Mouse (Mus musculus): ENCODE data around the gene Parp9. TPM values are rescaled to one million over a fixed set of nuclear protein-coding genes. Genes with fewer than 3 reads are reported as not detected.

Gene Parp9
- polyA plus RNA-seq, 1 experiment from 2014 or later, result 3.3 TPM

DNA sequence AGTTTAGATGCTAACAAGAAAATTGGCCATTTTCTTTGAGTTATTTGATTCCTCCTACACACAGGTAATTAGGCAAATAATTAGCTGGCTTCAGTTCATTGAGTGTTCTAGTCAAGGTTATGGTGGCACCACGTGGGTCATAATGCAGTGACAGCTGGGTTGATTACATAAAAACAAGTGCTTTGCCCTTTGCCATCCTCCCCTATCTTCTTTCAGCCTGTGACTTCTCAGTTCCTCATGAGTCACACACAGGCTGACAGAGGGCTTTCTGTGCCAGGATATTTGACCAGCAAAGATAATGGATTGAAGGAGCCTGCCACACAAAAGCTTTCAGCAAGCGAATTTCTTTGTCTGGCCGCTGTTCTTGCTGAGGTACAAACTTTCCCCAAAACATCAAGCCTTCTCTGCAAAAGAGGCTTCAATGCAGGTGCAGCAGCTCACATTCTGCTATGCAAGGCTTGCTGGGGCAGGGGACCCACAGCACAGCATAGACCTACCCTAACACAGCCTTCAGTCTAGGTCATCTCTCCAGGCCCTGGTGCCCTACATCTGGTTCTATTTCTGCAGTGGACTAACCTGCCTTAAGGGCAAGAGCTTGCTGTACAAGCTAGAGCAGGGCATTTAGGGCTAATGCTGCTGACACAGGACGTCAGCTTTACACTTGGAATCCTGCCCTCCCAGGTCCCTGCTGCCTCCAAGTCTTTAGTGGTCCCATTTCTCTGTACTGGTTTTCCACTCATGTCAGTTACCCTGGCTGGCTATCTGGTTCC lies 30.7 kb upstream of the Parp9 start:
- Histone ChIP-seq H3K36me3 (no peaks in the 10 kb centered on the region), H3K4me3 (no peak overlapping the region), H3K4me2 (no peak overlapping the region), H3K27ac (no peak overlapping the region), H3K9ac (no peak overlapping the region), H3K27me3 (no peaks in the 10 kb centered on the region), H3K4me1 (no peaks in the 10 kb centered on the region), H3K9me3 (0 out of 2 replicates have a peak, but pooled peaks cover 4% of the 10 kb centered on the region)
- 41% methylated on average over 4 of the region's 4 CpGs for WGBS
- no peak for ATAC-seq (ENCODE audit: insufficient number of reproducible peaks, insufficient read depth, low FRiP score, low TSS enrichment, low read depth)

DNA sequence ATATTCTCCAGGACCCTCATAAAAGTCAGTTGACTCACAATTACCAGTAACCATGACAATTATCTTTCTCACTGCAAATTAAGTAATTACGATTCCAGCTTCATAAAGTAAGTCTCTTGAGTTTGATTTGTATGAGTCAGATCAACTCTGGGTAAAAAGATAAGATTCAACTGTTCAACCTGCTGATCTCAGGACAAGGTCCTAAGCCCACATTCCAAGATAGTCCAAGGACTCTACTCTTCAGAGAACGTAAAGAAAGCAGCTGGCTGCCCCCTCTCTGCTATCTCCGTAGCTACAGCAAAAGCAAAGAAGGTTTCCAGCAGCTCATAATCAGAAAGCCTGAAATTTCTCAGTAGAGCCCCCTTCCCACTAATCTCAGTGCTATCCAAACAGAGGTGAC lies 26.8 kb upstream of the Parp9 start:
- ATAC-seq (ENCODE audit: insufficient number of reproducible peaks, insufficient read depth, low FRiP score, low TSS enrichment, low read depth), result no peak

DNA sequence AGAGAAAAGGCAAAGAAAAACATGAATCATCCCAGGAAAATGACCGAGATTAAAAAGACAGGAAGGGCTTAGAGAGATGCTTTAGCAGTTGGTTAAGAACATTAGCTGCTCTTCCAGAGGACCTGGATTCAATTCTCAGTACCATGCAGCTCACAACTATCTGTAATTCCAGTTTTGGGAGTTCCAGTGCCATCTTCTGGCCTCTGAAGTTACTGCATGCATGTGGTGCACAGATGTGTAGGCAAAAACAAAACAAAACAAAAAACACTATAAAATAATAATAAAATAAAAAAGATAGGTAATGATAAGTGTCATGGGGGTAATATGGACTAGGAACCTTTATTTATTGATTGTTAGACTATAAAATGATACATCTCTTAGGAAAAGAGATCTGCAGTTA lies 24.7 kb upstream of the Parp9 start:
- Histone ChIP-seq H3K4me3 (no peak overlapping the region), H3K9ac (no peak overlapping the region), H3K4me2 (no peak overlapping the region), H3K36me3 (no peaks in the 10 kb centered on the region), H3K27me3 (no peaks in the 10 kb centered on the region), H3K27ac (no peak overlapping the region), H3K4me1 (no peaks in the 10 kb centered on the region), H3K9me3 (0 out of 2 replicates have a peak, but pooled peaks cover 4% of the 10 kb centered on the region)
- ATAC-seq (ENCODE audit: insufficient number of reproducible peaks, insufficient read depth, low FRiP score, low TSS enrichment, low read depth), result no peak
- 87% methylated on average over 1 of the region's 1 CpGs for WGBS

More for the DNA sequence above, 26.8 kb upstream of the Parp9 start:
- 77% methylated on average over 3 of the region's 3 CpGs for WGBS
- H3K9me3 ChIP-seq, result 0 out of 2 replicates have a peak, but pooled peaks cover 4% of the 10 kb centered on the region
- H3K27ac ChIP-seq, result no peak overlapping the region
- H3K9ac ChIP-seq, result no peak overlapping the region
- H3K27me3 ChIP-seq, result no peaks in the 10 kb centered on the region
- H3K36me3 ChIP-seq, result no peaks in the 10 kb centered on the region
- no peak overlapping the region for H3K4me2 ChIP-seq
- no peaks in the 10 kb centered on the region for H3K4me1 ChIP-seq
- H3K4me3 ChIP-seq, result no peak overlapping the region

DNA sequence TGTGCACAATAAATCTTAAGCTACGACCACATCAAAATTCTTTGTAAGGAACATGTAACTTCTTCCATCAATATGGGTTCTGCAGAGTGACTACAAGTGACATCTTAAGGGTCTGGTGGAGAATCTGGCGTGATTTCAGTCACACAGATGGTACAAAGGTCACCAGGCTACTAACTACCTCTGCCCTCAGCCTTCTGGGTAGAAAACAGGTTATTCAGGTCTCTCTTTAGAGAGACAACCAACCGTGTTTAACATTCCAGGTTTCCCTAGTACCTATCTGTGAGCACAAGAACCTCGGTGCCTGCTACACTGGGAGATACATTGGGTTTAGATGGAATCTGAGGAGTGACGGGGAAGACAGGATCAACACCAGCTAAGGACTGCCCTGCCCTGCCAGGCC lies 24.0 kb upstream of the Parp9 start:
- Histone ChIP-seq H3K9ac (no peak overlapping the region), H3K36me3 (no peaks in the 10 kb centered on the region), H3K4me3 (no peak overlapping the region), H3K27me3 (no peaks in the 10 kb centered on the region), H3K9me3 (no peaks in the 10 kb centered on the region), H3K4me2 (no peak overlapping the region), H3K27ac (no peak overlapping the region), H3K4me1 (no peaks in the 10 kb centered on the region)
- ATAC-seq (ENCODE audit: insufficient number of reproducible peaks, insufficient read depth, low FRiP score, low TSS enrichment, low read depth), result no peak
- WGBS, result 64% methylated on average over 5 of the region's 5 CpGs

DNA sequence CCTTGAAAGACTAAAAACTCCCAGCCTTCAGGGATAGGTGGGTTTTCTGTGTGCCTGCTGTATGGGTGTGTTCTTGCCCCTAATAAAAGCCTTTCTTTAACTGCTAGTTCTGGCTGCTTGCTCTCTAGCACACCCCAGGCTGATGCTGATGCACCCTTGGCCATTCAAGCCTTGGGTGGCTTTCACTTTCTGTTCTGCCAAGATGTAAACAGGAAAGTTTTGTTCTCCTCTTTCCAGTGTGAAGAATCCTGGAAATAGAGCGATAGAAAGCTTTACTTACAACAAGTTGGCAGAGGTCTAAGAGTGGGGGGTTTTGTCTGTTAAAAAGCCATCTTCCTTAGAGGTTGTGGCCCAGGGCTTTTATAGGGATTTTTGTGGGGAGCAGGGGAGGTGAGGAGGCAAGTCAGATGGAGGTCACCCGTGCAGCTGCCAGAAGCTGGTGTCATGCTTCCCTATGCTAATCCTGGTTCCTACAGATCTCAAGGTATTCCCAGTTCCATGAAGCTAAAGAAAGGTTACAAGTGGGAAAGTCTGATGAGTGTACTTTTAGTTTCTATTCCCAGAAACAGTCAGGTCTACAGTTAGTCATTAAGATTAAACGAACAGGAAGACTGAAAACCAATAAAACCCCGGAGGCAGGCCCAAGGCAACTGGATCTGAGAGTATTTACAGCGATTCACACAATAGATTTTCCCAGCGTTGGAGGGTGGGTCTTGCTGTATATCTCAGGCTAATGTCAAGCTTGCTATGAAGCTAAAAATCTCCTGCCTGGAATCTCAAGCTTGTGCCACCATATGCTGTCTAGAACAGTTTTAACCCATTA lies 19.3 kb upstream of the Parp9 start:
- no peak overlapping the region for H3K27ac ChIP-seq
- H3K36me3 ChIP-seq, result no peaks in the 10 kb centered on the region
- no peaks in the 10 kb centered on the region for H3K4me1 ChIP-seq
- ATAC-seq (ENCODE audit: insufficient number of reproducible peaks, insufficient read depth, low FRiP score, low TSS enrichment, low read depth), result no peak
- H3K4me3 ChIP-seq, result no peak overlapping the region
- H3K9ac ChIP-seq, result no peak overlapping the region
- H3K27me3 ChIP-seq, result no peaks in the 10 kb centered on the region
- WGBS, result 82% methylated on average over 6 of the region's 6 CpGs
- no peak overlapping the region for H3K4me2 ChIP-seq
- H3K9me3 ChIP-seq, result no peaks in the 10 kb centered on the region

DNA sequence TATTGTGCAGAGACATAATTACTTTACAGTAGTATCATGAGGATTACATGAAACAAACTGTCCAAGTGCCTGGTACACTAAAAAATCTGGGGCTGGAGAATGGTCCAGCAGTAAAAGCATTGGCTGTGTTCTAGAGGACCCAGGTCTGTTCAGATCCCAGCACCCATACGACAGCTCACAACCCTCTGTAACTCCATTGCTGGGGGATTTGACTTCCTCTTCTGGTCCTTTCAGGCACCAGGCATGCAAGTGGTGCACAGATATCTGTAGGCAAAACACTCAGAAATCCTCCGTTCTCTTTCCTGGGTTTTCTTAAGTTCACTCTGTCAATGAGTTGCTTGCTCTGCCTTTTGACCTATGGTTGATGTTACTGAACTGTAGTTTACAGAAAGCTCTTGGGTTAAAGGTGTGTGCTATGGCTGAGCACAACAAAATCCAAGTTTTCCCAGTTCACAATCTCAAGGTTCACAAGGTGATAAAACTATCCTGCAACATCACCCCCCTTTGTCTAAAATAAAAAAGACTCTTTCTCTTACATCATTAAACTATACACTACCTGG lies 16.5 kb upstream of the Parp9 start:
- Histone ChIP-seq H3K27me3 (no peaks in the 10 kb centered on the region), H3K4me1 (no peaks in the 10 kb centered on the region), H3K4me3 (no peak overlapping the region), H3K4me2 (no peak overlapping the region), H3K27ac (no peak overlapping the region), H3K9me3 (no peaks in the 10 kb centered on the region), H3K9ac (no peak overlapping the region), H3K36me3 (no peaks in the 10 kb centered on the region)
- ATAC-seq (ENCODE audit: insufficient number of reproducible peaks, insufficient read depth, low FRiP score, low TSS enrichment, low read depth), result no peak
- WGBS, result 81% methylated on average over 2 of the region's 2 CpGs

DNA sequence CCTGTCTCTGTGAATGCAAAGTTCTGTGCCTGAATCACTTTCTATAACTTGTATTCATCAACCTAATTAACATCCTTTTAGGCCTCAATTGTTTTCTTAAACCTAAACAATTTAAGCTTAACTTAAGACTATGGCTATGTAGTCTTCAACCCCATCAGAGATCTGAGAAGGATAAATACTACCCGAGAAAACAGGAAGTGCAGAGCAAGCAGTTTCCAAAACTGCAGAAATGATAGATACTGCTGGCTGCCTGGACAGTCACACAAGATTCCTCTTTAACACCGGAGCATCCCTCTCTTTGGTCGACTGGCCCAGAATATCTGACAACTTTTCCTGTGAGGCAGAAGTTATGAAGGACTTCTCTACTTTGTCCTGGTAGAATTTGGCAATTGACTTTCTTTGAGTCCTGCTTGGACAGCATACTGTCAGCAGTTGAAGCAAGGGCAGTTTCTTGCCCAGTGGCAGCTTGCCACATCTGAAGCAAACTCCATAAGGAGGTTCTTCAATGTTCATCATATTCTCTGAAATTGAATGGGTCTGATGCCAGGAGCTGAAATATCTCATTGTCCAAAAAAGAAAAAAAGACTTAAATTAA lies 15.9 kb upstream of the Parp9 start:
- 74% methylated on average over 3 of the region's 3 CpGs for WGBS
- no peak for ATAC-seq (ENCODE audit: insufficient number of reproducible peaks, insufficient read depth, low FRiP score, low TSS enrichment, low read depth)
- H3K4me3 ChIP-seq, result no peak overlapping the region
- H3K9me3 ChIP-seq, result no peaks in the 10 kb centered on the region
- H3K4me2 ChIP-seq, result no peak overlapping the region
- no peaks in the 10 kb centered on the region for H3K36me3 ChIP-seq
- no peaks in the 10 kb centered on the region for H3K27me3 ChIP-seq
- no peak overlapping the region for H3K27ac ChIP-seq
- no peak overlapping the region for H3K9ac ChIP-seq
- H3K4me1 ChIP-seq, result no peaks in the 10 kb centered on the region

DNA sequence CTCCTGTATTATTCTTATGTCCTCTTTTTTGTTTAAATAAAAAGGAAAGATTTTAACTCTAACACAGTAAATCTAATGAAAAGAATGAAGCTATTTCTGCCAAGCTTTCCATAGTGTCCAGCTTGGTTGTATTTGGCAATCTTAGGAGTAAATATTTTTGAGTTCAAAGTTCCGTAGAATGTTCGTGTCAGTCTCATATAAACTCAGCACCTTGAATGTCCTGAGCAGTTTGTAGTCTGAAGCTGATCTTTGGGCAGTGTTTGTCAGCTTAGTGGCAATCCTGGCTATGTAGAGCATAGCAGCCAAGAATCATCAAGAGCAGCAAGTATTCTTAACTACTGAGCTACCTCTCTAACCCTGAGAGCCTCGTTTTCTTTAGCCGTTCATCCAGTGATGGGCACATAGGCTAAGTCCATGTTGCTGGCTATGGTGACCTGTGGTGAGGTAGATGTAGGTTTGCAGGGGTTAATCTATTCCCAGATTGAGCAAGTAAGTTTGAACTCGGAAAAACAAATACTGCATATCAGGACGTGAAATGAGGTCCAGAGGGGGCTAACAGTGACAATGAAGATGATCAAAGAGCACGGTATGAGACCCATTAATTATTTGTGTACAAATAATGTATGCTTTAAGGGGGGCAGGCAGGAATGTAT lies 14.6 kb upstream of the Parp9 start:
- Histone ChIP-seq H3K9me3 (no peaks in the 10 kb centered on the region), H3K36me3 (no peaks in the 10 kb centered on the region), H3K4me3 (no peak overlapping the region), H3K9ac (no peak overlapping the region), H3K27ac (no peak overlapping the region), H3K4me2 (no peak overlapping the region), H3K27me3 (no peaks in the 10 kb centered on the region), H3K4me1 (no peaks in the 10 kb centered on the region)
- ATAC-seq (ENCODE audit: insufficient number of reproducible peaks, insufficient read depth, low FRiP score, low TSS enrichment, low read depth), result no peak
- WGBS, result 81% methylated on average over 7 of the region's 7 CpGs

DNA sequence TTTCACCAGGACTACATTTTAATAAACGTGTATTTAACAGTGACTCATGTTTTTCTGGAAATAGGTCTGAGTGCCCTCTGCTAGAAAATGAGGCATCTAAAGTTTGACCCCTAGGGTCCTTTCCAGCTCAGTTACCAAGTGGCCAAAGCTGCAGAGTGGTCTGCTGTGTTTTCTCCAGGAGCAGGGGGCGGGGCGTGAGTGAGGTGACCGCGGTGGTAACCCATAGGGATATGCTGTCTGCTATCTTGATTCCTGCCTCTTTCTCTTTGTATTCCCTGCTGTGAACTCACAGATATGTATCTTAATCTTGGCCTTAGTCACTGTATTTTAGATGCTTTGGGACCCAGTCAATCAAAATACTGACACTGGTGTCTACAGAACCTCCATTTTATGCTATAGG lies 13.9 kb upstream of the Parp9 start:
- Histone ChIP-seq H3K4me1 (no peaks in the 10 kb centered on the region), H3K4me3 (no peak overlapping the region), H3K9ac (no peak overlapping the region), H3K27me3 (no peaks in the 10 kb centered on the region), H3K9me3 (no peaks in the 10 kb centered on the region), H3K4me2 (no peak overlapping the region), H3K27ac (no peak overlapping the region), H3K36me3 (no peaks in the 10 kb centered on the region)
- no peak for ATAC-seq (ENCODE audit: insufficient number of reproducible peaks, insufficient read depth, low FRiP score, low TSS enrichment, low read depth)
- 89% methylated on average over 5 of the region's 5 CpGs for WGBS

DNA sequence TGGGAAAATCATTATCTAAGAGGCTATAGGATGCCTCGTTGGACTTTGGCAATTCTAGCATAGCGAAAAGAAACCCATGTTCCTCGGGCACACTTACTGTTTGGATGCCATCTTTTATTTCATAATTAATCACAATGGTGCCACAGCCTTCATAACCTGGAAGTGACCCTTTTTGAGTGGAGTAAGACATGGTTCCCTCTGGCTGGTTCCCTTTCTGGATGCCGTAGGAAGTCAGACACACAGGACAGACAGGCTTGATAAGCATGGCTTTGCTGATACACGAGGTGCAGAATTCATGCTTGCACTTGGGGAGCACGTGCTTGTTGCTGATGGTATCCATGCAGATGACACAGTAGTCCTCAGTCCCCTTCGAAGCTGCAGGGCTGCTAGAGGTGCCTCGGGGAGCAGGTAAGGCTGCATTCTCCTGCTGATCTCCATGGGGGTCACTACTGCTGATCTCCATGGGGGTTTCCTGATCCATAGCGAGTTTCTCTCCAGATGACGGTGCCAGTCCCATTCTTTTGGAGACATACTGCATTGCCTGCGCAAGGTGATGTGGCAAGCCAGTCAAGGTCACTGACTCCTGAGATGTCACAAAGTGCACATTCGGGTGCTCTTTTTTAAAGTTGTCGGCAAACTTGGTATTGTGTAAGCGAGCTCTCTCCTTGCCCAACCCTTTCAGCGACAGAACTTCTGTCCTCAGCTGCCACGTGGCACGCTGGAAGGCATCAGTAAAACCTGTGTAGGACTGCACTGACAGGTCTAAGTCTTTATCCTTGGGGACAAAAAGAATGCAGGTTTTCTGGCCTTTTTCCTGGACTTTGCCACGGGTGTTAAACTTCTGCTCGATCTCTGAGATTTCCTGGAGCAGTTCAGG lies 5.9 kb upstream of the Parp9 start:
- H3K9me3 ChIP-seq, result no peaks in the 10 kb centered on the region
- no peak for ATAC-seq (ENCODE audit: insufficient number of reproducible peaks, insufficient read depth, low FRiP score, low TSS enrichment, low read depth)
- H3K36me3 ChIP-seq, result no peaks in the 10 kb centered on the region
- no peak overlapping the region for H3K9ac ChIP-seq
- no peak overlapping the region for H3K4me2 ChIP-seq
- WGBS, result 82% methylated on average over 19 of the region's 19 CpGs
- H3K4me1 ChIP-seq, result no peaks in the 10 kb centered on the region
- H3K4me3 ChIP-seq, result no peak overlapping the region
- 0 out of 2 replicates have a peak, but pooled peaks cover 3% of the 10 kb centered on the region for H3K27me3 ChIP-seq
- no peak overlapping the region for H3K27ac ChIP-seq

Data from embryonic facial prominence, embryonic 13.5 days (tissue).